Mouse (Mus musculus) Muller cell, postnatal 12 days (primary cell): ENCODE results near the gene Kctd12.

Experiments
- DNase-seq: peaks from one replicate; pipeline ENCODE4 v3.0.0-alpha.2; 2015; ENCODE audit errors: inconsistent ontology term

Gene Kctd12

DNA sequence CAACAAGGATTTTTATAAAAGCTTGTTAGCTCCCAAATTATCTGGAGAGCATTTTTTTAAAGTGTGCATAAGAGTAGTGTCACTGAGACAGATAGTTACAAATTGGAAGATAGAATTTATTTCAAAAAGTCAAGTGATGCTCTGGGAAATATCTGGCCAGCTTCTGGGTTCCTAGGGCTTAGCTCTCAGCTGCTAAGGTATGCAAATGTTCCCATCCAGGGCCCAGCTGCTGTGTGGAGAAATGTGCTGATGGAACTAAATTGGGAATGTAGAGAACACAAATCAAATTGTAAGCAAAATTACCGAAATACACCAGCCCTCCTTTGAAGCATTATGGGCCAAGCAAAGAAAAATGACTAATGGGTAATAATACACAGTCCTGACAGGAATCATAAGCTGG lies 16.6 kb downstream of the Kctd12 start:
- DNase-seq, result no peak

DNA sequence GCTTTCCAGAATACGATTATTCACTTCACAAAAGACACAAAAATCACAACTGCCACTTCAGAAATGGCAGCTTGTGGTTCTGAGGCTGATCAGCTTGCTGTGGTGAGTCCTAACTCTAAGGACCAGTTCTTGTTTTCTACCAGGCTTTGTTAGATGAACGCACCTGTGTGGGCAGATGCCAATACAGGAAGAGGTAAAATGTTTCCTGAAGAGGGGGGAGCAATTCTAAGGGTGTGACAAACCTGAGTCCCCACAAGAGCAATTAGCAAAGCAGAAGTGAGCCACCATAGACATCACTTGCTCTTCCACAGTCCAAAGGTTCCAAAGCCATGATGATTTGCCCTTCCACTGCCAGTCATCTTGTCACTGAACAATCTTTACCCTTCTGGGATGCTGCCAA lies 20.4 kb downstream of the Kctd12 start:
- no peak for DNase-seq

DNA sequence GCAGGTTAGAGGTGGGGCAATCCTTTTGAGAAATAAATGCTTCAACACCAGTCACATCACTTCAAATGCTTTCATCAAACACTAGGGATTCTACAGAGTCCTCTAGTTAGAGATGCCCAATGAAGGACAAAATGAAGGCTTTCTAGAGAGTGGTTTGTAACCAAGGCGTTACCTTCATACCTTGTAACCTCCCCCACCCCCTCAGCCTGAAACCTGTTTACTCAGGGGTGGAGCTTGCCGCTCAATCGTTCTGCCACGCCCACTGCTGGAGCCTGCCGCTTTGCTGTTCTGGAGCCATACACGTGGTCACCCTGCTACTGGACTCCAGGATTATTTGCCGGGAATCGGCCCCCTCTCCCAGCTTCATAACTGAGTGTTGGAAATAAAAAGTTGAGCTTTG lies 28.9 kb downstream of the Kctd12 start:
- DNase-seq, result no peak

GRCm38 (mm10) chr14:102951974-102952373 lies 30.5 kb downstream of the Kctd12 start:
- peak; percentile 9 for DNase-seq

GRCm38 (mm10) chr14:102947796-102948195 lies 34.6 kb downstream of the Kctd12 start:
- DNase-seq, result no peak

DNA sequence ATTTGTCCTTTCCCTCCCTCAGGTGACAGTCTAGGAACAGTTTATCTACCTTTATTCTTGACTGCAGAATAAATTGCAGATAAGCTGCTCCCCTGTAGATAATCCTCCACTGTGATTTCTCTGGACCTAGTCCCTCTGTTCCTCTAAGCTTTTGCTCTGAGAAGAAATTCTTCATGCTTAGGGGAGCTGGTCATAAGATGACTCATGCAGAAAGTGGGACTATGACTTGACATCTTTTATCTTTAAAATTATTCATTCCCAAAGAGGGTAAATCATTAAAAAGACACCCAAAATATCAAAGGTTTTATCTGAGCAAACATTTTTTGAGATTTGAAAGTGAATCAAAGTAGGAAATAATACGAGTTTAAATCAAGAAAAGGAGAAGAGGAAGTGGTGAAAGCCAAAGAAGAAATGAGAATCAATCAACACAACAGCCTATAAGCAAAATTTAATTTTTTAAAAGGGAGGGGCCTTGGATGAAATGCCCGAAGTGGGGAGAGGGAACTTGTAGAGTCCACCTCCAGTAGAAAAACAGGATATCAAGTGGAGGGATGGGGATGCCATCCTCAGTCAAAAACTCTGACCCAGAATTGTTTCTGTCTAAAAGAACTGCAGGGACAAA lies 40.1 kb downstream of the Kctd12 start:
- peak; percentile 35 for DNase-seq

- peak; percentile 17 for DNase-seq
Observed at GRCm38 (mm10) chr14:102934878-102935277, 47.6 kb downstream of the Kctd12 start.

DNA sequence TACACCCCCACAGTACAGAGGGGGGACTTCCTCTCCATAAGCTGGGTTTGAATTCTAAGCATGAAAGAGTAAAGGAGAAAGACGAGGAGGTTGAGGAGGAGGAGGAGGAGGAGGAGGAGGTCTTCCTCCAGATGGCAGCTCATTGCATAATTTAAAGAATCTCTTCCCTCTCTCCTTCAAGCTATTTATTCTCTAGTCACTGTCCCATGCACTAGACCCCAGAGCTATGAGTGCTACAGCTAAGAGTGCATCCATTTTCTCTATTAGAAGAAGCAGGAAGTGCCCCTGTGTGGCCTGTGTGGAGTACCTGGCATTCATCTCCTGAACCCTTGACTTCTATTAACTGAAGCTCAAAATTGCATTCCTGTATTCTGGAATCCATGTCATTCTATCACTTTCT lies 51.5 kb downstream of the Kctd12 start:
- DNase-seq, result no peak

DNA sequence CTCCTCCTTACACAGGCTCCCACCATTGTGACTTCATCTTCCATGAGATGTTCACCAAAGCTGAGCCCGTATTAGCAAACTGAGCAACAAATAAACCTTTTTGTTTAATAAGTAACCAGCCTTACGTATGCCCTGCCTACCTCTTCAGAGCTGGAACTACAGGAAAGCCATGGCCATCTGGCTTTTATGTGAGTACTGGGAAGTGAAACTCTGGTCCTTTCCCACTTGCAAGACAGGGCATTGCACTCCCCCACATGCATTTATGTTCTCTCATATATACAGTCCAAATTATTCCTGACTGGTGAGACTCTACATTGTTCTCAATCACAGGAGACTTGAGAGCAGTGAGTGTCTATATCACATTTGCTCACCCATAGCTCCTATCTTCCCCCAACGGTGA lies 52.9 kb downstream of the Kctd12 start:
- no peak for DNase-seq

DNA sequence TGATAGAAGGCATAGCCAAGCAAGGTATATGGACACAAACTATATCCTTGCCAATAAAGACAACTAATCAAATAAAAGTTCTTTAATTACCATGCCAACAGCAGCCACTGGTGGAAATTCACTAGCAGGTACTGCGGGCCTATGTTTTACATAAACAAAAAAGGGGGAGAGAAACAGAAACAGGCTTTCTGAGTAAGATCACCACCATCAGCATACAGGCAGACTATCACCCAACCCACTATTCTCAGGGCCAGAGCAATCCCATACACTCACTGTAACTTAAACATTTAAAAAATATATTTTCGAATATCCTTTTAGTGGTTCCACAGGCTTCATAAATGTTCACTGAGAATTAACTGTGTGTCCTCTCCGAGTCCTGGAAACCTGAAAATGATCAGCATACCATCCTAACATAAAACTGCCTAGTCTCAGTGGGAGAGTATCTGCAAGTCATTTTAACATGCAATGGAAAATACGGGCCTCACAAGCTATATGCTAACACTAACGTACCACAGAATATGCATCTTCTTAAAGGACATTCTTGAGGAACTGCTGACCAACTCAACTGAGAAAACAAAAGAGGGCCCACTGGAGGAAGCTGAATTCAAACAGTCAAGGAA lies 54.5 kb downstream of the Kctd12 start:
- no peak for DNase-seq
